Mouse (Mus musculus): ENCODE results near the gene Gm28230.

Gm28230 gene

GRCm38 (mm10) chr2:74726551-74726950, at the start of gene Gm28230:
TSS of gene Gm28230 (plus strand) at chr2:74726728.
- no peak for DNase-seq (ENCODE audit: low spot score)

GRCm38 (mm10) chr2:74677106-74677505, 49.4 kb upstream of the Gm28230 start:
- DNase-seq (ENCODE audit: low spot score), result no peak

GRCm38 (mm10) chr2:74678891-74679595, 47.5 kb upstream of the Gm28230 start, which contains the start of gene Hoxd11:
TSS of gene Hoxd11 (plus strand) at chr2:74679557.
- no peak for DNase-seq (ENCODE audit: low spot score)

- DNase-seq (ENCODE audit: low spot score), result no peak
Measured at GRCm38 (mm10) chr2:74679596-74679971, 46.9 kb upstream of the Gm28230 start.

- DNase-seq (ENCODE audit: low spot score), result no peak
Measured at GRCm38 (mm10) chr2:74679980-74680379, 46.5 kb upstream of the Gm28230 start.

GRCm38 (mm10) chr2:74680561-74681398, 45.7 kb upstream of the Gm28230 start:
- DNase-seq (ENCODE audit: low spot score), result no peak

- DNase-seq (ENCODE audit: low spot score), result no peak
Measured at GRCm38 (mm10) chr2:74681594-74682531, 44.7 kb upstream of the Gm28230 start.

GRCm38 (mm10) chr2:74682796-74683195, 43.7 kb upstream of the Gm28230 start:
- DNase-seq (ENCODE audit: low spot score), result no peak

GRCm38 (mm10) chr2:74683471-74683951, 43.0 kb upstream of the Gm28230 start:
- no peak for DNase-seq (ENCODE audit: low spot score)

GRCm38 (mm10) chr2:74684106-74684505, 42.4 kb upstream of the Gm28230 start:
- DNase-seq (ENCODE audit: low spot score), result no peak

GRCm38 (mm10) chr2:74685059-74685603, 41.4 kb upstream of the Gm28230 start:
- no peak for DNase-seq (ENCODE audit: low spot score)

- no peak for DNase-seq (ENCODE audit: low spot score)
Measured at GRCm38 (mm10) chr2:74686301-74686987, 40.1 kb upstream of the Gm28230 start.

GRCm38 (mm10) chr2:74686988-74687697, 39.4 kb upstream of the Gm28230 start:
- no peak for DNase-seq (ENCODE audit: low spot score)

- DNase-seq (ENCODE audit: low spot score), result no peak
Measured at GRCm38 (mm10) chr2:74687698-74688555, 38.6 kb upstream of the Gm28230 start.

- DNase-seq (ENCODE audit: low spot score), result no peak
Measured at GRCm38 (mm10) chr2:74688795-74689573, 37.5 kb upstream of the Gm28230 start.

GRCm38 (mm10) chr2:74689574-74690337, 36.8 kb upstream of the Gm28230 start:
- DNase-seq (ENCODE audit: low spot score), result no peak

- DNase-seq (ENCODE audit: low spot score), result no peak
Measured at GRCm38 (mm10) chr2:74690338-74690716, 36.2 kb upstream of the Gm28230 start.

Data from ovary, postnatal 10 days (tissue).